Mouse (Mus musculus): ENCODE measurements around the gene Thbs4.

DNA sequence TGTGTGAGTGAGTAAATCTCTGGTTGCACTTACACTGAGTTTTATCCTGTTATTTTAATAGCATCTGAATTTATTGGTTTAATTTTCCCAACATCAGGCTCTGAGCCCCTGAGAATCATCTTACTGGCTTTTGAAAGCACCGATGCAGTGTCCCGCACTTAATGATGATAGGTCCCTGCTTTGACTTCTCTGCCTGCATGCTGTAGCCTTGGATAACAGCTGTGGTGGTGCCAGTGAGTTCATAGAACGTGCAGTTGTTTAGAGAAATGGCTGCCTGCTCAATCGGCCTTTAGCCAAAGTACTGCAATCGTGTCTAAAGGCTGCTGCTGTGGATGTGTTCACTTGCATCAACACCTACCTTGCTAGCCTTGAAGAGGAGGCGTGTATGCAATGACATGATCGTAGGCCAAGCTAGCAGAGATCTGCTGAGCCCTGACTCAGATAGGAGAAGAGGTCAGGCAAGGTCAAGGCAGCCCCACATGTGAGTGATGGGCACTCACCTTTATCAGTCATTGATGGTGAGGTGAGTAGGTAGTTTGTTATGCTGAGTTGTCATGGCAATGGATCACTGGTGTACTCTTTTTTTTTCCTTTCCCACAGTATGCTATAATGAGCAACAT is 4.8 kb upstream of the Thbs4 start:
- TF ChIP-seq CTCF (IDR thresholded peaks at IDR 0.05; ENCODE audit: insufficient read depth, low read depth, low read length): no peak
- no peak for TF ChIP-seq POLR2A (IDR thresholded peaks at IDR 0.05; ENCODE audit: insufficient read depth, low read depth, low read length)

Data from olfactory bulb, adult 2 months (tissue).